18 mouse cellular contexts compared by ENCODE assay signal in the genomic region with DNA sequence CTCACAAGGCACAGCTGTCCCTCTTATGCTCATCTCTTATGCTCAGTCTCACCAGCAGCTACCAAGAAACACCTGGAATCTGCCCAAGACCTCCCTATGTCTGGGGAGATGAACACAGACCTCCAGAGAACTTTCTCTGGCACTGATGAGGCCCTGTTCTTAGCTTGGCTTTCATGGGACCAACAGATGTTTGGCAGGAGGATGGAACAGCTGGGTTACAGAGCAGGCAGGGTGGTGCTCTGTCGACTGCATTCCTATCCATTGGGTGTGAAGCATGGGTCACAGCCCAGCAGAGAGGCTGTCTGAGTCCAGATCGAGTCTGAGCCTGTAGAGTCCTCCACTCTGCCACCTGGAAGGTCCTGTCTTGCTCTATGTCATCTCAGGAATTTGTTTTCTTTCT.
DNase-seq lines count a peak whose midpoint lies in the region; ATAC-seq and TF ChIP-seq lines count a peak whose summit lies in the region.
"Had no signal": no experiment of that assay in that cellular context is flagged by ENCODE, and none has a peak within 500 bp of the region (broad histone marks: within the 10 kb centered on the region; RNA-seq: fewer than 3 reads in every experiment).

No protein-coding gene starts in this region.

- no peaks in the 10 kb centered on the region for H3K27me3 ChIP-seq in limb, embryonic 14.5 days (ENCODE audit: control insufficient read depth, insufficient read depth, low read length)
- H3K27me3 ChIP-seq in limb, embryonic 10.5 days (ENCODE audit: low read depth, poor library complexity, severe bottlenecking): no peaks in the 10 kb centered on the region
- H3K27me3 ChIP-seq: lung, embryonic 15.5 days; neural tube, embryonic 15.5 days had no signal

- H3K9ac ChIP-seq in limb, embryonic 14.5 days (ENCODE audit: low read depth, low read length, severe bottlenecking): no peak overlapping the region
- H3K9ac ChIP-seq: lung, embryonic 15.5 days; neural tube, embryonic 15.5 days had no signal

- 45% methylated on average over 2 of the region's 2 CpGs for WGBS in limb, embryonic 14.5 days
- WGBS in limb, embryonic 10.5 days: 58% methylated on average over 2 of the region's 2 CpGs

- H3K4me3 ChIP-seq in limb, embryonic 14.5 days (replicated peaks; ENCODE audit: low read length): no peak overlapping the region
- no peak overlapping the region for H3K4me3 ChIP-seq in limb, embryonic 10.5 days
- H3K4me3 ChIP-seq: hindbrain, embryonic 10.5 days; lung, embryonic 15.5 days; neural tube, embryonic 15.5 days had no signal

- intact Hi-C loops in left cerebral cortex, postnatal 4 days (cut with DNase I): no loop called here

- H3K27ac ChIP-seq in limb, embryonic 14.5 days (replicated peaks; ENCODE audit: low read depth, low read length): no peak overlapping the region
- no peak overlapping the region for H3K27ac ChIP-seq in limb, embryonic 10.5 days
- H3K27ac ChIP-seq: hindbrain, embryonic 10.5 days; lung, embryonic 15.5 days; neural tube, embryonic 15.5 days; stomach, postnatal 0 days had no signal

- H3K4me1 ChIP-seq in limb, embryonic 14.5 days (ENCODE audit: control insufficient read depth, insufficient read depth, low read length): no peaks in the 10 kb centered on the region
- H3K4me1 ChIP-seq in limb, embryonic 10.5 days: peaks cover 3% of the 10 kb centered on the region; the same call in 1 of the 2 replicates
- H3K4me1 ChIP-seq: lung, embryonic 15.5 days had no signal

- no peak overlapping the region for H3K4me2 ChIP-seq in limb, embryonic 14.5 days (replicated peaks; ENCODE audit: low read depth, low read length, severe bottlenecking)
- H3K4me2 ChIP-seq: lung, embryonic 15.5 days; midbrain, embryonic 11.5 days; neural tube, embryonic 15.5 days had no signal

- no peaks in the 10 kb centered on the region for H3K36me3 ChIP-seq in limb, embryonic 14.5 days (ENCODE audit: control insufficient read depth, insufficient read depth, low read length)
- no peaks in the 10 kb centered on the region for H3K36me3 ChIP-seq in limb, embryonic 10.5 days
- H3K36me3 ChIP-seq: G1E; hindbrain, embryonic 10.5 days; lung, embryonic 15.5 days; neural tube, embryonic 15.5 days had no signal

- TF ChIP-seq POLR2A in limb, embryonic 14.5 days (IDR thresholded peaks at IDR 0.05; ENCODE audit: borderline replicate concordance, extremely low read depth, insufficient read depth, insufficient read length): no peak

- DNase-seq in limb, embryonic 14.5 days (ENCODE audit: low spot score): peak; percentile 11
- no peak for DNase-seq in limb, embryonic 10.5 days (ENCODE audit: low spot score)
- peak; percentile 52 for DNase-seq in gastrocnemius, adult 18-20 months (ENCODE audit: low spot score)
- DNase-seq in gastrocnemius, postnatal 25 days: peak; percentile 58
- DNase-seq in heart, postnatal 4 days: peak; percentile 24
- no peak for DNase-seq in left cerebral cortex, postnatal 4 days
- DNase-seq in cerebellum, postnatal 36 days: no peak
- DNase-seq: adrenal gland, adult 8-10 months; cerebellum, adult 11-12 months; liver; thymus, postnatal 4 days had no signal

- H3K9me3 ChIP-seq in limb, embryonic 14.5 days (ENCODE audit: control insufficient read depth, low read length): no peaks in the 10 kb centered on the region
- no peaks in the 10 kb centered on the region for H3K9me3 ChIP-seq in limb, embryonic 10.5 days (replicated peaks)
- H3K9me3 ChIP-seq: hindbrain, embryonic 10.5 days; lung, embryonic 15.5 days; neural tube, embryonic 15.5 days had no signal

- ATAC-seq in limb, embryonic 14.5 days (ENCODE audit: low FRiP score, low read depth): no peak
- ATAC-seq: forebrain, embryonic 14.5 days had no signal

Comparison
In these comparisons a context has a peak if more than half of its experiments do, and no peak if none do; other contexts are left out.
1. DNase-seq: peak in limb, embryonic 14.5 days (single experiment), gastrocnemius, adult 18-20 months (single experiment), gastrocnemius, postnatal 25 days (single experiment) and heart, postnatal 4 days (single experiment); none in limb, embryonic 10.5 days (single experiment), left cerebral cortex, postnatal 4 days (single experiment) and cerebellum, postnatal 36 days (0 of 2).